Mouse (Mus musculus): ENCODE results near the gene B4galt4. TPM values are rescaled to one million over a fixed set of nuclear protein-coding genes. Genes with fewer than 3 reads are reported as not detected.
A peak's percentile ranks its signal among the peaks of the same experiment; 100 is the strongest.
"Not testable (repeated sequence)": the region's sequence is repeated elsewhere in the genome, so short reads cannot be mapped to it uniquely, and the experiment has no call there.

Gene B4galt4
- total RNA-seq (2021): 7.4 and 12.0 TPM in 2 replicates
- long read RNA-seq, transcript B4galt4-201 (7 exons, 2,304 nt): major isoform, 14 of 25 reads
- long read RNA-seq, transcript B4galt4-205 (7 exons, 2,168 nt): minor isoform, 5 of 25 reads
- long read RNA-seq, partial matches to known transcripts: 2 of 25 reads
- long read RNA-seq, other reads (novel, unspliced or antisense): 4 of 25 reads

DNA sequence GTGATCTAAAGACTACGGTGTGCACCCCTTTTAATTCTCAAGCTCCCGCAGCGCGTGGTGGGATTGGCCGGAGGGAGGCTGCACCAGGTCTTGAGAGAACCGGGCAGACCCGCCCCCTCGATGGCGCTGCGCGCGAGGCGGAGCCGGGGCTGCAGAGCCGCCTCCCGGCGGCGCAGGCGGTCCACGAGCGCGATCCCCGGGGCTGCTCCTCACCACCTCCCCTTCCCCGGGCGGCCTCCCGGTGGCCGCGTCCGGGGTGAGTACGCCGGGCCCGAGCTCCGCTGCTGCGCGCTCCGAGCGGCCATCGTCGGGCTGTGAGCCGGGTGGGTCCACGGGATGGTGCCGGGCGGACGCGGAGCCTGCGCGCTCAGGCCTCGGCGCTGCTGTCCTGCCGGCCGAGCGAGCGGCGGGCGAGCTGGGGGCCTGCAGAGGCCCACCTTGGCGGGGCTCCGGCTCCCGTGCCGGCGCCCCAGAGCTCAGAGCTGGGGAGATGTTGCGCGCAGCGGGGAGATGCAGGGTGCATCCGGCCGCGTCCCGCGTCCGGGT lies at the start of gene B4galt4:
B4galt4 (plus strand) TSS at position 152 of the 546 bp plus-strand sequence.
- peak; percentile 90 for DNase-seq

- no peak for DNase-seq
Observed at GRCm38 (mm10) chr16:38694906-38695540, 47.0 kb upstream of the B4galt4 start.

GRCm38 (mm10) chr16:38695557-38695956 lies 46.5 kb upstream of the B4galt4 start:
- DNase-seq: no peak

DNA sequence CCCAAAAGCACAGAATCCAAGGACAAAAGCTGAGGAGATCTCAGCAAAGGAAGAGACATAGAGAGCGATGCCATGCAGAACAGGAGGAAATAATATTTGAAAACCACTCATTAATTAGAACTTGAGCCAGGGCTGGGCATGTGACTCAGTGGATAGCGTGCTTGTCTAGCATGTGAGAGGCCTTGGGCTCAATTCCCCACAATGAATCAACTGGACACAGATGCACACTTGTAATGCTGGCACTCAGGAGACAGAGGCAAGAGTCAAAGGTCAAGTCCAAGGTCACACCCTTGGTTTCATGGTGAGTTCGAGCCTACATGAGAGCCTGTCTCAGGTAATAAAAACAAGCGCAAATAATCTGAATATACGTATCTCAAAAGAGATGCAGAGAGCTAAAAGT lies 44.5 kb upstream of the B4galt4 start:
- peak; percentile 35 for DNase-seq

GRCm38 (mm10) chr16:38700392-38701162 lies 41.5 kb upstream of the B4galt4 start:
- no peak for DNase-seq

DNA sequence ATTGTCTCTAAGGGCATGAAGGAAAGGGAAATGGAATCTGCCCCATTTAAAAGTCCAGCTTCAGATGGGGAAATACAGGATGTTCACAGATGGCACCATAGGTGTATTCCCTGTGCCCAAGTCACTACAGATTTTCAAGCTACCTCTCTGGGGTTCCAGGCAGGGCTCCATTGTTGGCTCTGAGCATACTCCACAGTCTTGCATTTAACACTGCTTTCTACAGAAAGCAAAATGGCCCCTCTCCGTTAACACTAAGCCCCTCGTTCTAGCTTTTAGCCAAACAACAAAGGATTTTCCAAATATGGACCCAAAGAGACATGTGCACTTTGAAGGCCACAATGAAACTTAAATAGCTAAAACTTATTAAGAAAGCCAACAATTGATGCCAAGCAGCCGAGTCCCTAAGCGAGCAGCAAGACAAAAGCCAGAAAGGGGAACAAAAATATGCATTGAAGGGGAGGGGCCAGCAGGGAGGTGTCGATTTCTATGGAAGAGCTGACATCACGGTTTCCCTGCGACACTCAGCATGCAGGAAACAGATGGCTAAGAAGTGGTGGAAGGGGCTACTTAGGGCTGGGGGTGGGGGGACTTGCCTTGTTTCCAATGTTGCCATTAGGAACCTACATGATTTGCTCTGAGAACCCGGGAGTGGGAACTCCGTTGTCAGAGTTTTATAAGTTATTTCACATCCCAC lies 40.4 kb upstream of the B4galt4 start:
- no peak for DNase-seq

GRCm38 (mm10) chr16:38702316-38702715 lies 39.7 kb upstream of the B4galt4 start:
- no peak for DNase-seq

DNA sequence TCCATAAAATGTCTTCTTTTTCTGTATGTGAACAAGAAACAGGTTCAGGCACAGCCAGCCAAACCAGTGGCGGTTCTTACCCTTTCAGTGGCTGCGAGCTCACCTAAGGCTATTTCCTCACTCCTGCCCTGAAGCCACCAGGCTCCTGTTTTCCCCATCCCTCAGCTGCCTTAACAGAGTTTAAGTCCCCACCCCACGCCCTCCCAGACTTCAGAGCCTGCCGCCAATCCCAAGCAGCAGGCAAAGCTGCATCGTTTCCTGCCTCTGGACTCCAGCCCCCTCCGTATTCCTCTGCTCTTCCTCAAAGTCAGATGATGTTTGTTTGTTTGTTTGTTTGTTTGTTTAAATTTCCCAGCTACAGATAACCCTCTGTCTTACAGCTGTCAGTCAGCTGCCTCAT lies 38.6 kb upstream of the B4galt4 start:
- DNase-seq: no peak

DNA sequence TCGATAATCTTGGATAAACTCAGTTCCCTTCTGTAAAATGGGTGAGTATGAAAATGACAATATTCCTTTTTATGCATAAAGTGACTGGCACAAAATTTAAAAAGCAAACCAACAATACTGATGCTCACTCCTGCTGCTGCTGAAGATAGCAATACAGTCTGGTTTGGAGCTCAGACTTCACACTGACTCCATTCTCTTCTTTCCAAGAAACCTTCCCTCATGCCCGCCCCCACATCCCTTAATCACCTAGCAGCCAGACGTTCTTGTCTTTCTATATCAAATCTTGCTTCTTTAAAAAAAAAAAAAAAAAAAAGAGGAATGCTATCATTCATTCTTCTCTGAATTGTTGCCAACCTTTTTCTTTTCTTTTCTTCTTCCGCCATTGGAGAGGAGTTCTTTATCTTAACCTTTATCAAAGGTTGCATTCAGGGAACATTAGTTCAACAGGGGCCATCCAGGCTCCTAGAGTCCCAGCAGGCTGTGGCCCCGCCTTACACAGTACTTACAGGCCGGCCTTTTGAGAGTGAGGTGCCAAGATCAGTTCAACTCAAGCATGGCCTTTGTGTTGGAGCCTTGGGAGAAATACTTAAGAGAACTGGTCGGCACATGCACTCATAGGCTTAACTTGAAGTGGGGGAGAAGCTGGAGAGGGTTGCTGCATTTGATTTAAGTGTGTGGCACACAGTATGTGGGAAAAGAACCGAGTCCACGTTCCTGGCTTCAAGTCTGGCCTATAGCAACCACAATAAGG lies 36.4 kb upstream of the B4galt4 start:
- no peak for DNase-seq

GRCm38 (mm10) chr16:38706782-38707181 lies 35.3 kb upstream of the B4galt4 start:
- DNase-seq: no peak

GRCm38 (mm10) chr16:38708962-38709520 lies 33.0 kb upstream of the B4galt4 start:
- no peak for DNase-seq

GRCm38 (mm10) chr16:38711245-38711644 lies 30.8 kb upstream of the B4galt4 start:
- no peak for DNase-seq

DNA sequence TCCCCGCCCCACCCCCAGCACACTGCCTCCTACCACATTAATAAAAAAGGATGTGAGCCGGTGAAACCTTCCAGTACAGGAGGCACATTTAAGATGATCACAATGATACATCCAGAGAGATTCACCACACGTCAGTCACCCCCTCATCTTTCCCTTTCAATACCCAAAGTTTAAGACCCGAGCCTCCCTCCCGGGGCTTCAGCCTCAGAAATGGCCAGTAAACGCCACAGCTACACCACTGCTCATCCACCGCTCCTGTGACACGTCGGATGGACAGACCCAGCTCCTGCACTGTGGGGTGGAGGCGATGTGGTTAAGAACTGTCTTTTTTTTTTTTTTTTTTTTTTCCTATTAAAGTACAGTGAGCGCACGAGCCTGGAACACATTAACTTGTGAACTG lies 30.0 kb upstream of the B4galt4 start:
- no peak for DNase-seq

DNA sequence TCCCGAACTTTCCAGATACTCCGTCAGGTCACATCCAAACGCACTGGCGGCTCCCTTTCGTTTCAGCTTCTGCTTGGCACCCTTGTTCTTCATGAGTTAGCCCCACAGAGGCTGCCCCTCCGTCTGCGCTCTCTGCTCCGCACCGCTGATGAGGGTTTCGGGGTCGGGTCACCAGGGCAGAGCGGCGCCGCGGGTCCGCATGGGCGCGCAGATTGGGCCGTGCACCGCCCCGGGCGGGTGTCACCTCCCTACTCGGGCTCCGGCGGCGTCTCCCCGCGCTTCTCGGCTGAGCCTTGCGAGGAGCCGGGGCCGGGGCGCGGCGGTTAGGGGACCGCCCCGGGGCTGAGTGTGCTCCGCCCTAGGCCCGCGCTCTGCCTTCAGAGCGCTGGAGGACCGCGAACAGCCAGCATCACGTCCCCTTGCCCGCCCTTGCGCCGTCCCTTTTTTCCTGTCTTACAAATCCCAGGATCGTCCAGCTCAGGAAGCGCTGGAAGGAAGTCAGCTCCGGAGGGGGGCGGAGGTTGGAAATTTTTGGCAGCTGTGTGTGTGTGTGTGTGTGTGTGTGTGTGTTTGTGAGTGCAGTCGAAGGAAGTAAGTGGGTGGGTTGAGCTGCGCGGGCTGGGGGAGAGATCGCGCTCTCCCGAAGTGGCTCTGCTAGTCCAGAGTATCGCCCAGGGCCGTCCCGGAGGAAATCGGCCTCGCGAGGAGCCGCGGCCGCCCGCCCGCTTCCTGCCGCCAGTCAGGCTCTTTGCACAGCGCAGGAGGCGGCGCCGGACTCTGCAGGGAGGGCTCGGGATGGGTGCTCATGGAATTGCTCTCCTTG lies 29.3 kb upstream of the B4galt4 start, which contains the start of gene Arhgap31:
Arhgap31 (minus strand) TSS at position 694 of the 823 bp plus-strand sequence.
- peak; percentile 87 for DNase-seq

DNA sequence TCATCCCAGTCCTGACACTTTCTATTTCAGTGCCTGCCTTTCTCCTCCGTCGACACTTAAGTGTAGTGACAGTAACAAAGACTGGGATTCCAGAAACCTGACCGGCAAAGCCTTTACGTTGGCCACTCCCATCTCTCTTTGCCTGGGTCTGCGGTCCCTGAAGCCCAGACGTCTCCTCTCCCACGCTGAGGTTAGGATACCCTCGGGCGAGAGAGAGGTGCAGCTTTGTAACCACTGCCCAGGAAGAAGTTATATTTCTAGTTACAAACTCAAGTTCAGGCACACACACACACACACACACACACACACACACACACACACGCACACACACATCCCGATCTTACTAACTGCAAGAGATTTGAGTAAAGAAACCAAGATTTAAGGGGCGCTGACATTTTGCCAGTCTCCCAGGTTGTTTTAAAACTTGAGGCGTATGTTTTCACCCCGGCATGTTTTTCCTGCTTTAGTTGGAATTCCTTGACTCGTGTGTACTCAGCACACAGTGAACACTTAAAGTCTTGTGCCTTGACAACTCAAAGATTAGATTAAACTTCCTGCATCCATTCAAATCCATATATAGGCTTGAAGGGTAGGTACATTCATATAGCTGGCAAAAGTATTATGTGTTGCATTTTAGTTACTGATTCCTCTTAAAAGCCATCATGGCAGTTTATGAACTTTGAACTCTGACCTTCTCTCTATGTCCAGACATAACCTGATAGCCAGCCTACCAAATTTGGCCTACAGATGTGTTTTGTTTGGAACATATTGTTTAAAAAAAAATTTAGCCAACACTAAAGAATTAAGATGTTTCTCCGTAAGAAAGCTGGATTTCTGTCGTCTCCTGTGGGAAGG lies 28.4 kb upstream of the B4galt4 start:
- DNase-seq: no peak

GRCm38 (mm10) chr16:38714259-38714526 lies 27.9 kb upstream of the B4galt4 start:
- not testable (repeated sequence) for DNase-seq

- DNase-seq: no peak
Observed at GRCm38 (mm10) chr16:38721377-38721776, 20.7 kb upstream of the B4galt4 start.

GRCm38 (mm10) chr16:38724256-38724655 lies 17.8 kb upstream of the B4galt4 start:
- DNase-seq: no peak

DNA sequence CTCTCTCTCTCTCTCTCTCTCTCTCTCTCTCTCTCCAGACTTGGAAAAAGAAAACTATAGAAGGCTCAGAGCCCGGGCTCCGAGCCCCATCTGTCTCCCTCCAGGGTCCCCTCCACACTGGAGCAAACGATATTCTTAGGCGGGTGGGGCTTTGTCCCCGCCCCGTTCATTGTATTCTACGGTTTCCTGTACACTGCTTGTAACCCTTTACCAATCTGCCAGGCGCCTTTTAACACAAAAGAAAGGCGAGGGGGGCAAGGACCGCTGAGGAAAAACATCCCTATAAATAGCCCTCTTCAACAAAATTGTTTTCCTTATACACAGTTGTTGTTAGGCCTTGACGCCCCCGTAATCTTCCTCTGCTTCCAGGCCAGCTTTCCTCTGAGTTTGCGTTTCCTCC lies 17.1 kb upstream of the B4galt4 start:
- no peak for DNase-seq

Data from adrenal gland, postnatal 25 days (tissue).